Mouse (Mus musculus): ENCODE results near the gene Gpatch8. TPM values are rescaled to one million over a fixed set of nuclear protein-coding genes. Genes with fewer than 3 reads are reported as not detected.

The Gpatch8 gene
- polyA plus RNA-seq (2012; rRNA removed) = 15.0 and 17.3 TPM in 2 replicates

DNA sequence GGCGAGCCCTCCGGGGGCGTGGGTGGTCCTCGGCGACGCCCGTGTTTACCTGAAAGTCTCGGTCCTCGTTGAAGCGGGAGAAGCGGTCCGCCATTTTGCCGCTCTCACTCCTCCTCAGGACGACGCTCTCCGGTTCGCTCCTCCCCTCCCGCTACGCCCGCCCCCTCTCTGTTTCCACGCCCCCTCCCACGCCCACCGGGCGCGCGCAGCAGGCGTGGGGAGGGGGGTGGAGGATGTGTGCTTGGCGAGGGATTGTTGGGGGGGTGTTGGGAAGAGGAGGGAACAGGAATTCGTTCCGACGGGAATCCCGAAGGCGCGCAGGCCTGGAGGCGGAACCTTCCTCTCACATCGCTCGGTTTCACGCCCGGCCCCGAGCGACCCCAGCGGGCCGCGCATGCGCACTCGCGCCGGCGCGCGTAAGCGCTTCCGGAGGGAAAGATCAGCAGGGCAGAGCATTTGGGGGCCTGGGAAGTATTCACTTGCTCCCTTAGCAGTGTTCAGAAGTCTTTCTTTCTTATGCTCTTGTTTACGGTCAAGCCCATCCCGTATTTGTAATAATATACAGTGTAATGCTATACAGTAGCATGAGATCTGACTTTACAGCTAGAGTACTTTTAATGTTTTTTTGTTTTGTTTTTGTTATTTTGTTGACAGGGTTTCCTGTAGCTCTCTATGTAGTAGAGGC lies at the start of gene Gpatch8:
Gpatch8 (minus strand) TSS at position 362 of the 685 bp plus-strand sequence.
- under 1% methylated on average over 46 of the region's 55 CpGs for WGBS
- DNase-seq = peak; percentile 91
- Histone ChIP-seq H3K4me1 (ENCODE audit: control insufficient read depth, insufficient read depth, low read length) (peaks cover 8% of the 10 kb centered on the region), H3K4me3 (replicated peaks; ENCODE audit: extremely low read depth, low read depth, low read length) (peak within 1 kb of the TSS; percentile 86)
- no peak for TF ChIP-seq CTCF (IDR thresholded peaks at IDR 0.05; ENCODE audit: insufficient read depth, low read length)
- TF ChIP-seq POLR2A (IDR thresholded peaks at IDR 0.05; ENCODE audit: borderline replicate concordance, extremely low read depth, low read depth, low read length) = peak; percentile 91; the same call in 1 of the 2 replicates

DNA sequence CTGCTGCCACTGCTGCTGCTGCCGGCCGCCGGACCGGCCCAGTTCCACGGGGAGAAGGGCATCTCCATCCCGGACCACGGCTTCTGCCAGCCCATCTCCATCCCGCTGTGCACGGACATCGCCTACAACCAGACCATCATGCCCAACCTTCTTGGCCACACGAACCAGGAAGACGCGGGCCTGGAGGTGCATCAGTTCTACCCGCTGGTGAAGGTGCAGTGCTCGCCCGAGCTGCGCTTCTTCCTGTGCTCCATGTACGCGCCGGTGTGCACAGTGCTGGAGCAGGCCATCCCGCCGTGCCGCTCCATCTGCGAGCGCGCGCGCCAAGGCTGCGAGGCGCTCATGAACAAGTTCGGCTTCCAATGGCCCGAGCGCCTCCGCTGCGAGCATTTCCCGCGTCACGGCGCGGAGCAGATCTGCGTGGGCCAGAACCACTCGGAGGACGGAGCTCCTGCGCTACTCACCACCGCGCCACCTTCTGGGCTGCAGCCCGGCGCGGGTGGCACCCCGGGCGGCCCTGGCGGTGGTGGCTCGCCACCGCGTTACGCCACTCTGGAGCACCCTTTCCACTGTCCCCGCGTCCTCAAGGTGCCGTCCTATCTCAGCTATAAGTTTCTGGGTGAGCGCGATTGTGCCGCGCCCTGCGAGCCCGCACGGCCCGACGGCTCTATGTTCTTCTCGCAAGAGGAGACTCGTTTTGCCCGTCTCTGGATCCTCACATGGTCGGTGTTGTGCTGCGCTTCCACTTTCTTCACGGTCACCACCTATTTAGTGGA lies 48.8 kb upstream of the Gpatch8 start:
- H3K4me3 ChIP-seq (replicated peaks; ENCODE audit: extremely low read depth, low read depth, low read length) = peak overlapping the region; percentile 40
- H3K4me1 ChIP-seq (ENCODE audit: control insufficient read depth, insufficient read depth, low read length) = 0 out of 2 replicates have a peak, but pooled peaks cover 4% of the 10 kb centered on the region
- peak; percentile 58 for DNase-seq
- WGBS = 1% methylated on average over 74 of the region's 74 CpGs
- no peak for TF ChIP-seq POLR2A (IDR thresholded peaks at IDR 0.05; ENCODE audit: borderline replicate concordance, extremely low read depth, low read depth, low read length)
- no peak for TF ChIP-seq CTCF (IDR thresholded peaks at IDR 0.05; ENCODE audit: insufficient read depth, low read length)

DNA sequence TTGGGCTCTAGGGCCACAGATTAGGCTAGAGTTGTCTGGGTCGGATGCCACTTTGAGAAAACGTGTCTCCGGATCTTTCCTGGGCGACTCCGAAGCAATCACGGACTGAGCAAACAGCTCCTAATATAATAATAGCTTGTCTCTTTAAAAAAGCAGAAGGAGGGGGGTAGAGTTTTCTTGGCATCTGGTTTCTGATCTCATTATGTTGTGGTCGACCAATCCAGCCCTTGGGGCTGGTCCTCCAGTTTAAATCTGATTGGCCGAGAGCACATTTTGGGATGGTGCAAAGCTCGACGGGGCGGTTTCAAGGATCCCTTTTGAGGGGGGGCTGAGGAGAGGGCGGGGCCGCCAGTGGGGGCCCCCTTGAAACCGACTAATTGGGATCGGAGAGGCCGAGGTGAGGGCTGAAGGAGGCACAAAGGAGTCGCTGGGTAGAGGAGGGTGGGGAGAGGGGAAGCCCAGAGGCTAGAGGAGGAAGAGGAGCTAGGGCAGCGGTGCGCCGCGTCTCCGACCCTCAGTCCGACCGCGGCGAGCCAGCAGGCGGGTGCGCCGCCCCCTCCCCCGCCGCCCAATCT lies 47.9 kb upstream of the Gpatch8 start, which contains the start of gene Fzd2:
Fzd2 (plus strand) TSS at position 387 of the 575 bp plus-strand sequence.
- H3K4me1 ChIP-seq (ENCODE audit: control insufficient read depth, insufficient read depth, low read length) = 0 out of 2 replicates have a peak, but pooled peaks cover 4% of the 10 kb centered on the region
- under 1% methylated on average over 23 of the region's 31 CpGs for WGBS
- DNase-seq = peak; percentile 77
- peak within 1 kb of the TSS; percentile 84 for H3K4me3 ChIP-seq (replicated peaks; ENCODE audit: extremely low read depth, low read depth, low read length)
- TF ChIP-seq CTCF (IDR thresholded peaks at IDR 0.05; ENCODE audit: insufficient read depth, low read length) (no peak), POLR2A (IDR thresholded peaks at IDR 0.05; ENCODE audit: borderline replicate concordance, extremely low read depth, low read depth, low read length) (peak; percentile 66; the same call in 1 of the 2 replicates)

DNA sequence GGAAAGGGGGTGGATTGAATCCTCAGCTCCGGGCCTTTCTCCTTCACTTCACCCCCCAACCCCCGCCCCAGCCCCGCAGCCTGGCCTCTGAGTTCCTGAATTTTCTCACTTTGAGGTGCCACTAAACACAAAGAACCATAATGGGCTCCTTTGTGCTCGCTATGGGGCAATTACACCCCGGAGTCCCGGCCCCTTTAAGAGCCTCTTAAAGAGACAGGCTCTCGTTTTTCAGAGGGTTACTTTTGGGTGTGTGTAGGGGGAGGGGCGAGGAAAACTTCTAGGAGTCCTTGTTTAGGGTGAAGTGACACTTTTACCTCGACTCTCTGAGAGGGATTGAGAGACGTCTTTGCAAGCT lies 47.3 kb upstream of the Gpatch8 start:
- Histone ChIP-seq H3K4me3 (replicated peaks; ENCODE audit: extremely low read depth, low read depth, low read length) (peak overlapping the region; percentile 54), H3K4me1 (ENCODE audit: control insufficient read depth, insufficient read depth, low read length) (0 out of 2 replicates have a peak, but pooled peaks cover 4% of the 10 kb centered on the region)
- 1% methylated on average over 10 of the region's 10 CpGs for WGBS
- DNase-seq = peak; percentile 52
- TF ChIP-seq CTCF (IDR thresholded peaks at IDR 0.05; ENCODE audit: insufficient read depth, low read length) (no peak), POLR2A (IDR thresholded peaks at IDR 0.05; ENCODE audit: borderline replicate concordance, extremely low read depth, low read depth, low read length) (no peak)

DNA sequence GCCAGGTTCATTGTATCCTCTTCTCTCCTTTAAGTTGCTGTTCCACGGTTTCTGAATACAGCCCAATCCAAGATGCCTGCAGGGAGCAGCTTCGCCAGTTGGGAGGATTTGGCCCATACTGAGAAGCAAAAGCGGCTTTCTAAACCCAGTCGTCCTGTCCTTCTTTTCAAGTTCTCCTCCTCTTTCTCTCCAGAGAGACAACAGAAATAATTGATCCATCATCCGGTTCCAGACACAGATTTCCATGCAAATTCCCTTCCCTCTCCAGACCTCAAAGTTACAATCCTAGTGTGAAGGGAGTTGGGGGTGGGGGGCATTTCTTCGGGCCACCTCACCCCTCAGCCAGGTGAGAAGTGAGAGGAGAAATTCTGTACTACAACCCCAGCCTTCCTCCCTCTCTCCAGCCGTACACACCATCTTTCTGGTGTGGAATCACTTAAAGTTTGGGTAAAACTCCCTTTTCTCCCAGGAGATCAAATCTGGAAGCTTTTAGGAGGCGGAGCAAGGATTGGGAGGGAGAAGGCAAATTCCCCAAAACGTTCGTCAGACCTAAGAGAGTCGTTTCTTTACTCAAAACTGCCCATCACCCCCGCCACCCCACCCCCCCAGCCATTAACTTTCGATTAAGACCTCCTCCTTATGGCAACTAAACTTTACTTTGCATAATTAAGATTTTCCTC lies 46.8 kb upstream of the Gpatch8 start:
- Histone ChIP-seq H3K4me1 (ENCODE audit: control insufficient read depth, insufficient read depth, low read length) (0 out of 2 replicates have a peak, but pooled peaks cover 4% of the 10 kb centered on the region), H3K4me3 (replicated peaks; ENCODE audit: extremely low read depth, low read depth, low read length) (peak overlapping the region; percentile 54)
- DNase-seq = peak; percentile 14
- WGBS = 9% methylated on average over 13 of the region's 13 CpGs
- no peak for TF ChIP-seq POLR2A (IDR thresholded peaks at IDR 0.05; ENCODE audit: borderline replicate concordance, extremely low read depth, low read depth, low read length)
- no peak for TF ChIP-seq CTCF (IDR thresholded peaks at IDR 0.05; ENCODE audit: insufficient read depth, low read length)

DNA sequence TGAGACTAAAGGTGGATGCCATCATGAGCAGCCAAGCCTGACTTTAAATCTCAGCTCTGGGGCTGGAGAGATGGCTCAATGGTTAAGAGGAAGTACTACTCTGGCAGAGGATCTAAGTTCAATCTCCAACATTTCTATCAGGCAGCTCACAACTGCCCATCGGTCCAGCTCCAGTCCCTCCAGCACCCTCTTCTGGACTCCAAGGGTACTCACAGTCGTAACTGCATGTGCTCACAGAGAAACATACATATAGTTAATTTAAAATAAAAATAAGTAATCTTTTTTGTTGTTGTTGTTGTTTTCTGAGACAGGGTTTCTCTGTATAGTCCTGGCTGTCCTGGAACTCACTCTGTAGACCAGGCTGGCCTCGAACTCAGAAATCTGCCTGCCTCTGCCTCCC lies 43.7 kb upstream of the Gpatch8 start:
- DNase-seq = no peak
- 79% methylated on average over 3 of the region's 3 CpGs for WGBS
- TF ChIP-seq POLR2A (IDR thresholded peaks at IDR 0.05; ENCODE audit: borderline replicate concordance, extremely low read depth, low read depth, low read length) (no peak), CTCF (IDR thresholded peaks at IDR 0.05; ENCODE audit: insufficient read depth, low read length) (peak; percentile 40; the same call in 1 of the 2 replicates)

DNA sequence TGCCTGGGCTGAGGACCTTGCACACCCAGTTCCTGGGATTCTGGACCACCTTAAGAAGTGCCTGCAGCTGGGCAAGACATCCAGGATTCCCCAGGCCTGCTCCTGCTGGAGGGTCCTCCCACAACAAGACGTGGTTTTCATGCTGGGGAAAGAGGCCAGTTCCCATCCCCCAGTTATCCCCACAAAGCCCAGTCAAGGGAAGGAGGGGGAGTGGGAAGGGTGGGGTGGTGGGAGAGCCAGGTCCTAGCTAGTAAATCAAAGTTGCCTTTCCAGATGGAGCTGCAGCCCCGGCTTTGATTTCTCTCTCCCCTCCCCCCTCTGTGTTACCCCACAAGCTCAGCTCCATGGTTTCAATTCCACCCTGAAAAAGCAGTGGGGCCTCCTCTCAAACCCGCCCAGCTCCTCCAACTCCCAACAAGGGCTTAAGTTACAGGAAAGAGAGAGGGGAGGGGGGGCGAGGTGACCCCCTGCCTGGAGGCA lies 39.2 kb upstream of the Gpatch8 start:
- DNase-seq = no peak
- 32% methylated on average over 4 of the region's 4 CpGs for WGBS
- H3K4me3 ChIP-seq (replicated peaks; ENCODE audit: extremely low read depth, low read depth, low read length) = no peak overlapping the region
- TF ChIP-seq POLR2A (IDR thresholded peaks at IDR 0.05; ENCODE audit: borderline replicate concordance, extremely low read depth, low read depth, low read length) = no peak
- TF ChIP-seq CTCF (IDR thresholded peaks at IDR 0.05; ENCODE audit: insufficient read depth, low read length) = no peak
- H3K4me1 ChIP-seq (ENCODE audit: control insufficient read depth, insufficient read depth, low read length) = no peaks in the 10 kb centered on the region

More for the DNA sequence above, 43.7 kb upstream of the Gpatch8 start:
- H3K4me3 ChIP-seq (replicated peaks; ENCODE audit: extremely low read depth, low read depth, low read length) = no peak overlapping the region
- H3K4me1 ChIP-seq (ENCODE audit: control insufficient read depth, insufficient read depth, low read length) = no peaks in the 10 kb centered on the region

DNA sequence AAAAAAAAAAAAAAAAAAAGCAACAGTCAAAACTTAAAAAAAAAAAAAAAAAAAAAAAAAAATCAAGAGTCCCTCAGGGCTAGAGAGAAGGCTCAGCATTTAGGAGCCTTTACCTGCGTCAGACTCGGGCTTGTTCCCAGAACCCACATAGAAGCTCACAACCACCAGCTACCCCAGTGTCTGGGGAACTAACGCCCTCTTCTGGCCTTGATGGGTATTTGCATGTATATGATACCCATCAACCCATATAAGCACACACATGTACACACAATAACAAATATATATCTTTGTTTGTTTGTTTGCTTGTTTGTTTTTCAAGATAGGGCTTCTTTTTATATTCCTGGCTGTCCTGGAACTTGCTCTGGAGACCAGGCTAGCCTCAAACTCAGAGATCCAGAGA lies 31.4 kb upstream of the Gpatch8 start:
- 91% methylated on average over 3 of the region's 3 CpGs for WGBS

More for the DNA sequence above, 31.4 kb upstream of the Gpatch8 start:
- Histone ChIP-seq H3K4me1 (ENCODE audit: control insufficient read depth, insufficient read depth, low read length) (no peaks in the 10 kb centered on the region), H3K4me3 (replicated peaks; ENCODE audit: extremely low read depth, low read depth, low read length) (no peak overlapping the region)
- TF ChIP-seq POLR2A (IDR thresholded peaks at IDR 0.05; ENCODE audit: borderline replicate concordance, extremely low read depth, low read depth, low read length) = no peak
- no peak for TF ChIP-seq CTCF (IDR thresholded peaks at IDR 0.05; ENCODE audit: insufficient read depth, low read length)
- no peak for DNase-seq

Data from lung, adult 2 months (tissue).